9 mouse cellular contexts compared by ENCODE assay signal in the genomic region with DNA sequence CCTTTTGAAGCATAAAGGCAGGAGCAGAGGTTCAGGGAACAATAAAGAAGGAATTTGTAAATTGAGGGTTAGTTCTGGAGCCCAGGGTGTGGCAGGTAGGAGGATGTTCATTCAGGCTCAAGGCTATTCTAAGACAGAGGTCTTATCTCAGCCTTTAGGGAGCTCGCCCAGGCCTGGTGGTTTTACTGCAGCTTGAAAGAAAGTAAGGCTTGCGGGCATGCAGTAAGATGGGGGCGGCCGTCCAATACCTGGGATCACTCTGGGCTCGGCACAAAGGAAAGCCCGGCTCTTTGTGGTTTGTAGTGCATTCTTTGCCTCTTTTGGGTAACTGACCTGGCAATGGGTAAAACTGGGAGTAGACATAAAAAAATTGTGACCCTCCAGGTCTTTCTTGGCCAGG. TPM values are rescaled to one million over a fixed set of nuclear protein-coding genes. Genes with fewer than 3 reads are reported as not detected.
A peak's percentile ranks its signal among the peaks of the same experiment; 100 is the strongest.
DNase-seq lines count a peak whose midpoint lies in the region; TF ChIP-seq lines count a peak whose summit lies in the region.
"Had no signal": no experiment of that assay in that cellular context is flagged by ENCODE, and none has a peak within 500 bp of the region (broad histone marks: within the 10 kb centered on the region; RNA-seq: fewer than 3 reads in every experiment).

No protein-coding gene starts in this region.

- DNase-seq in embryo, embryonic 11 days: peak; percentile 12
- DNase-seq in embryo, embryonic 10 days (ENCODE audit: low spot score): no peak
- DNase-seq in 3T3-L1 (ENCODE audit: low read depth, low spot score) (peak; percentile 47), liver (peak; percentile 55)
- peak in 1 of 2 experiments; percentile 29 for DNase-seq in cerebellum, adult 2 months
- peak; percentile 10 to 24 for DNase-seq in heart, postnatal 14 days
- peak; percentile 18 for DNase-seq in neural tube, embryonic 10.5 days (ENCODE audit: extremely low spot score, low spot score)
- no peak for DNase-seq in frontal cortex, adult 2 months (ENCODE audit: extremely low spot score in 1 of 2, low spot score in 1 of 2)

- no peak for TF ChIP-seq CTCF in cerebellum, adult 2 months (IDR thresholded peaks at IDR 0.05; ENCODE audit: borderline replicate concordance, insufficient read depth, low read depth, low read length)

- intact Hi-C loops in heart, postnatal 14 days (cut with DNase I): loop anchor here (2.0 kb wide), 1 partner anchor 28 kb away; the partner anchor contains the start of gene Zfp74

- no peaks in the 10 kb centered on the region for H3K27me3 ChIP-seq in cerebellum, adult 2 months (ENCODE audit: control insufficient read depth, insufficient read depth, low read length)
- H3K27me3 ChIP-seq: Patski had no signal

- H3K4me1 ChIP-seq in cerebellum, adult 2 months (ENCODE audit: control insufficient read depth, insufficient read depth, low read length): no peaks in the 10 kb centered on the region

- H3K27ac ChIP-seq in cerebellum, adult 2 months (ENCODE audit: insufficient read depth, low read length): peak overlapping the region; percentile 52

- WGBS in cerebellum, adult 2 months: 31% methylated on average over 6 of the region's 6 CpGs

- TF ChIP-seq POLR2A in cerebellum, adult 2 months (IDR thresholded peaks at IDR 0.05; ENCODE audit: borderline replicate concordance, insufficient read depth, low read length): no peak

- H3K4me3 ChIP-seq in cerebellum, adult 2 months (replicated peaks; ENCODE audit: insufficient read depth, low read depth, low read length): peak overlapping the region; percentile 88

RNA-seq across cellular contexts. Expression of gene Zfp568, which starts 0.8 kb away (rescaled TPM):
- 3.3 and 4.2 TPM in 2 replicates for polyA plus RNA-seq in cerebellum, adult 2 months (2012; rRNA removed)
- 10 to 100 TPM; 32.0 to 41.7 TPM for total RNA-seq in heart, postnatal 14 days (2021)
- polyA plus RNA-seq in frontal cortex, adult 2 months (2012; rRNA removed): 2.5 and 3.1 TPM in 2 replicates

RNA-seq across cellular contexts. Expression of gene Zfp74, which starts 29.0 kb away (rescaled TPM):
- polyA plus RNA-seq in cerebellum, adult 2 months (2012; rRNA removed): 15.4 and 17.3 TPM in 2 replicates
- total RNA-seq in heart, postnatal 14 days (2021): 1 to 10 TPM; 6.1 to 6.4 TPM
- 12.1 and 13.3 TPM in 2 replicates for polyA plus RNA-seq in frontal cortex, adult 2 months (2012; rRNA removed)

Comparison
In these comparisons a context has a peak if more than half of its experiments do, and no peak if none do; other contexts are left out.
1. DNase-seq: peak in embryo, embryonic 11 days (single experiment), 3T3-L1 (single experiment), heart, postnatal 14 days (2 of 2), liver (single experiment) and neural tube, embryonic 10.5 days (single experiment); none in embryo, embryonic 10 days (single experiment) and frontal cortex, adult 2 months (0 of 2).